Mouse (Mus musculus) spleen, postnatal 36 days (tissue): ENCODE data around the gene Lsm11.
"Not testable (repeated sequence)": the region's sequence is repeated elsewhere in the genome, so short reads cannot be mapped to it uniquely, and the experiment has no call there.

Source experiments
- DNase-seq, 2 experiments: peaks; one replicate each; pipeline ENCODE4 v3.0.0; 2022; ENCODE audit warnings: low spot score in 2 of 2, mixed read lengths in 1 of 2

The Lsm11 gene

DNA sequence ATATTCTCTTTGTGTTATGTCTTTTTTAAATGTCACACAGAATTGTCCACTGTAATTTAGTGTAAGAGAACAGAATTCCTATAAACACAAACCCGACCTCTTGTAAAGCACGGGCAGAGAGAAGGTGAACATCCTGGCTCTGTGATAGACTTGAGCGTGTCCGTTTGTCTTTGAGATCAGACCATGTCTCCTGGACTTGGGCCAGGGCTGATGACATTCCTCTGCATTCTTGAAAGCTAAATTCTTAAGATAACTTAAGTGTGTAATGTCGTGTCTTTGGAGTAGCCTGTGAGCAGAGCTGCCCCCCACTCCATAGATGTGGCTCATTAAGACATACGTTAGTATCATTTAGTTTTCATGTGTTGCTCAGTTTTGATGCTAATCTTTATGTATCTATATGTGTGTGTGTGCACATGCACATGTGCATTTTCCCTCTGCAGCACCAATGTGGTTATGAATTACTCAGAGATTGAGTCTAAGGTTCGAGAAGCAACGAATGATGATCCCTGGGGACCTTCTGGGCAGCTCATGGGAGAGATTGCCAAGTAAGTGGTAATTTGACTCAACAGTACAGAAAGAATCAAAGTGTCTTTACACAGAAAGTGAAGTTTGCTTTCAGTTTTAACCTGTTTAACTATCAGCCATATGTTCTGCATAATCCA lies 61.3 kb downstream of the Lsm11 start:
- no peak for DNase-seq

DNA sequence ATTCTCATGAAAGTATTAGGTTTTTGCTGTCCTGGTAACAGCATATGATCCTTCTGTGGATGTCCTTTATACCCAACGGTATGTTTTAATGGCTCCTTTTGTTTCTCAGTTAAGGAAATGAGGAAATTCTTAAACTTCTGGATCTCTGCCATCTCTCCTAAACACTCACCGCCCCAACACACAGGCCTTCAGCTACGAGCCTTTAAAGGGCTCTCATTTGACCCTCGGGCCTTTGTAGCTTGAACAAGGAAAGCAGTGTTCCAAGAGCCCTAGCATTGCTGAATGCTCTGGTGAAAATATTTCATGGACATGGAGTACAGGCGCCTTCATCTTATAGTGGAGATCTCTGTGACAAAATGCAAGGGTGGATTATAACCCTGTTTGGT lies 63.1 kb downstream of the Lsm11 start:
- no peak for DNase-seq

GRCm38 (mm10) chr11:45881026-45881682 lies 63.6 kb downstream of the Lsm11 start:
- peak in 1 of 2 experiments; percentile 28 for DNase-seq

DNA sequence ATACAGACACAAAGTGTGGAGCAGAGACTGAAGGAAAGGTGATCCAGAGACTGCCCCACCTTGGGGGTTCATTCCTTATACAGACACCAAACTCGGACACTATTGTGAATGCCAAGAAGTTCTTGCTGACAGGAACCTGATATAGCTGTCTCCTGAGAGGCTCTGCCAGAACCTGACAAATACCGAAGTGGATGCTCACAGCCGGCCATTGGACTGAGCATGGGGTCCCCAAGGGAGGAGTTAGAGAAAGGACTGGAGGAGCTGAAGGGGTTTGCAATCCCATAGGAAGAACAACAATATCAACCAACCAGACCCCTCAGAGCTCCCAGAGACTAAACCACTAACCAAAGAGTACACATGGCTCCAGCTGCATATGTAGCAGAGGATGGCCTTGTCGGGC lies 65.4 kb downstream of the Lsm11 start:
- DNase-seq: not testable (repeated sequence)
